Mouse (Mus musculus) stomach, embryonic 14.5 days (tissue): ENCODE measurements around the gene Gpatch2l. TPM values are rescaled to one million over a fixed set of nuclear protein-coding genes. Genes with fewer than 3 reads are reported as not detected.

Experiments used
- ATAC-seq: fragments of 200-750 bp; cut with Nextera tagmentation; 2 replicates; pipeline ENCODE4 v1.8.0; 2017; ENCODE audit warnings: low read depth, moderate TSS enrichment; ENCODE audit not compliant: insufficient number of reproducible peaks, insufficient read depth, low FRiP score
- H3K27ac ChIP-seq: fragments of 300-500 bp; sonication (generic); 2 replicates; pipeline ENCODE4 v1.5.1; 2014; ENCODE audit warnings: mild to moderate bottlenecking, low read length, moderate library complexity, mixed read lengths
- H3K27me3 ChIP-seq: fragments of 300-500 bp; sonication (generic); 2 replicates; pipeline ENCODE4 v1.6.1; 2014; ENCODE audit warnings: low read length, control low read depth, mixed read lengths; ENCODE audit not compliant: control insufficient read depth, insufficient read depth
- H3K36me3 ChIP-seq: fragments of 300-500 bp; sonication (generic); 2 replicates; pipeline ENCODE4 v1.6.1; 2014; ENCODE audit warnings: mild to moderate bottlenecking, control low read depth, low read length, moderate library complexity, mixed read lengths; ENCODE audit not compliant: control insufficient read depth, insufficient read depth
- H3K4me1 ChIP-seq: fragments of 300-500 bp; sonication (generic); 2 replicates; pipeline ENCODE4 v1.6.1; 2014; ENCODE audit warnings: low read length, control low read depth, mixed read lengths; ENCODE audit not compliant: control insufficient read depth, insufficient read depth
- H3K4me2 ChIP-seq: fragments of 300-500 bp; sonication (generic); replicated peaks from 2 replicates; pipeline ENCODE4 v1.6.1; 2014; ENCODE audit warnings: low read depth, low read length, control low read depth
- H3K4me3 ChIP-seq: fragments of 300-500 bp; sonication (generic); 2 replicates; pipeline ENCODE4 v1.5.1; 2014; ENCODE audit warnings: low read depth, low read length, control low read depth
- H3K9ac ChIP-seq: fragments of 300-500 bp; sonication (generic); replicated peaks from 2 replicates; pipeline ENCODE4 v1.6.1; 2014; ENCODE audit warnings: low read depth, mild to moderate bottlenecking, control low read depth, low read length, moderate library complexity, mixed read lengths
- H3K9me3 ChIP-seq: fragments of 300-500 bp; sonication (generic); 2 replicates; pipeline ENCODE4 v1.6.1; 2016; ENCODE audit warnings: low read depth, low read length, control low read depth; ENCODE audit not compliant: control insufficient read depth
- WGBS: fragments of 180-500 bp; shearing (Covaris S2); extraction: QIAGEN DNeasy Blood & Tissue Kit; methylation state at CpG from one replicate; pipeline ENCODE4 v1.1.7; 2014; 5-methylcytosine and 5-hydroxymethylcytosine counted together
- polyA plus RNA-seq: library from polyadenylated mRNA; unstranded; fragments of >200 nt; fragmentation: Nextera tagmentation; extraction: Ambion mirVana; gene quantifications from 2 replicates; pipeline ENCODE4 v1.2.1, GENCODE M21; 2014

The Gpatch2l gene
- polyA plus RNA-seq, 1 experiment from 2014 or later = 19.6 TPM

GRCm38 (mm10) chr12:86331248-86331647 is 89.6 kb downstream of the Gpatch2l start:
- H3K4me2 ChIP-seq = no peak overlapping the region
- no peak overlapping the region for H3K27ac ChIP-seq
- no peak for ATAC-seq
- no peak overlapping the region for H3K9ac ChIP-seq
- 72% methylated on average over 10 of the region's 10 CpGs for WGBS
- H3K9me3 ChIP-seq = no peaks in the 10 kb centered on the region
- no peak overlapping the region for H3K4me3 ChIP-seq
- H3K36me3 ChIP-seq = no peaks in the 10 kb centered on the region
- no peaks in the 10 kb centered on the region for H3K4me1 ChIP-seq
- H3K27me3 ChIP-seq = no peaks in the 10 kb centered on the region

DNA sequence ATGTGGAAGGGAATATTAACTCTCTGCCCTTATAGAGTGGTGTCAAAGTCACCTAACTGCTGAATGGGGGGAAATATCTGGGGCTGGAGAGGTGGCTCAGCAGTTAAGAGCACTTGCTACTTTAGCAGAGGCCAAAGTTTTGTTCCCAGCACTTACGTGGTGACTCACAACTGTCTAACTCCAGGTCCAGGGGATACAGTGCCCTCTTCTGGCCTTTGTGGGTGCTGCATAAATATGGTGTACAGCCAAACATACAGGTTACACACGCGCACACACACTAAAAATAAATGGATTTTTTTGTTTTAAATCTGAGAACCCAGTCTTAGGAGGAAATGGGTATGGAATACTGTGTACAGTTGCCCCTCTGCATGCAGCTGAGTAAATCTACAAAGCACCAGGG is 94.6 kb downstream of the Gpatch2l start:
- no peaks in the 10 kb centered on the region for H3K36me3 ChIP-seq
- 89% methylated on average over 3 of the region's 3 CpGs for WGBS
- H3K4me2 ChIP-seq = no peak overlapping the region
- no peak for ATAC-seq
- no peak overlapping the region for H3K9ac ChIP-seq
- H3K27me3 ChIP-seq = no peaks in the 10 kb centered on the region
- no peak overlapping the region for H3K27ac ChIP-seq
- H3K4me1 ChIP-seq = no peaks in the 10 kb centered on the region
- H3K9me3 ChIP-seq = no peaks in the 10 kb centered on the region
- H3K4me3 ChIP-seq = no peak overlapping the region

DNA sequence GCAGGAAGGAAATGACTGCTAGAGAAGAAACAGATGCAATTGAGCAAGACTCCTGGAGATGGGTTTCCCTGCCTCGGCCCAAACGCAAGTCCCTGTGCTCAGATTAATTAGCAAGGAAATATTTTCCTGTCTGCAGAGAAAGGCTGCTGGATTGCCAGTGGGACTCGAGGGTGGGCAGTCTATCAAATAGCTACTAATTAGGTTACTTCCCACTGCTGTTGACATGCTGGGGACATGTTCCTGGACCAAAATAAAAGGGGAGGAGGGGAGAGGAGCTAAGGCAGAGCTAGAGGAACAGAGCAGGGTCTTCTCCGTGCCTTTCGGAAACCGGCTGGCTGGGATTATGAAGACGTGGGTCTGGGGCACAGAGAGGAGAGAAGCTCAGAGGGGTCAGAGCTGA is 95.2 kb downstream of the Gpatch2l start:
- Histone ChIP-seq H3K4me2 (no peak overlapping the region), H3K27me3 (no peaks in the 10 kb centered on the region), H3K9ac (no peak overlapping the region), H3K4me3 (no peak overlapping the region), H3K9me3 (no peaks in the 10 kb centered on the region), H3K4me1 (no peaks in the 10 kb centered on the region), H3K27ac (no peak overlapping the region), H3K36me3 (no peaks in the 10 kb centered on the region)
- WGBS = 40% methylated on average over 7 of the region's 7 CpGs
- ATAC-seq = no peak

Other genes with a start within 250 kb of the Gpatch2l start
- gene Tgfb3, start 162.8 kb upstream of the Gpatch2l start, polyA plus RNA-seq = 27.5 and 29.6 TPM in 2 replicates
- 73.5 and 74.5 TPM in 2 replicates for gene Ift43, start 159.3 kb upstream of the Gpatch2l start, polyA plus RNA-seq
- 0.21 and 0.22 TPM in 2 replicates for gene Esrrb, start 119.3 kb downstream of the Gpatch2l start, polyA plus RNA-seq